Mouse (Mus musculus) neutrophil, adult 65 days (primary cell): ENCODE data around the gene Spcs3. TPM values are rescaled to one million over a fixed set of nuclear protein-coding genes. Genes with fewer than 3 reads are reported as not detected.

ENCODE experiments used
- total RNA-seq: library from RNA; stranded (reverse); gene quantifications from 2 replicates; pipeline ENCODE4 v1.2.4, GENCODE M21; 2023

The Spcs3 gene
- 39.1 and 45.0 TPM in 2 replicates for total RNA-seq

DNA sequence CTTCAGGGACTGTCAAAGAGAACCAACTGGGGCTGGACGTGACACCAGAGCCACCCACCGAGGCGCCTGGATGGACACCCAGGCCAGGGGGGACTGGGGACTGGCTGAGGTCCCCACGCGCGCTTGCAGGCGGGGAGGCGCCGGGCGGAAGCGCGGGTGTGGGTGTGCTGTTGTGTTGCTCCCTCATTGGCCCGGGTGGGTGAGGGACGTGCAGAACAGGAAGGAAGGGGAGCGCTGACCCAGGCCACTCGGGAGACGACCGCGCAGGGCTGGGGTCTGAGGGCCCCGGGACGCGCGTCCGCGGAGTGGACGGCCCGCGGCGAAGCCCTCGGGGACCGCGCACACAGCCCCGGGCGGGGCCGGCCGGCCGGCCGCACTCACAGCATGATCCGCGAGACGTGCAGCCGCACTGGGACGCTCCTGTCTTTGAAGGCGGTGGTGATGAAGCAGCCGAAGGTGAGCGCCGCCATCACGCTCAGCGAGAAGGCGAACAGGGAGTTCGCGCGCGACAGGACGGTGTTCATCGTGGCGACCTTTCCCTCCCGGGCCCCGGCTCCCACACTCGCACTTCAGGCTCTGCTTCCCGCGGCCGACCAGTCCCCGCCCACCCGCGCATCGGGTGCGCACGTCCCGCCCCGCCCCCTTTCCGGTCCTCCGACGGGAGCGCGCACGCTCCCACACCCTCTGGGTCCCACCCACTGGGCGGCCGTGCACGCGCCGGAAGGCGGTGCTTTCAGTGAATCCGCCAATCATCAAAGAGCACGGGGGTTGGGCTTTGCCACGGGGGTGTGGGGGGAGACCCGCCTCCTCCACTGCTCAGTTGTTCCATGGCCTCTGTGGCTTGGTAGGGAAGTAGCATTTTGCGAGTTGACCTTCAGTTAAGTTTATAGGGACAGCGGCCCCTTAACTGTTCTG, at the start of gene Spcs3, which contains the start of gene Asb5:
Spcs3 (minus strand) TSS at position 617 of the 915 bp plus-strand sequence.
Asb5 (plus strand) TSS at position 199 of the 915 bp plus-strand sequence.

Other genes starting within 250 kb of the Spcs3 start
- not detected in 2 replicates for gene Asb5, start 418 bp downstream of the Spcs3 start, total RNA-seq
- gene Spata4, start 70.8 kb upstream of the Spcs3 start, total RNA-seq: not detected in 2 replicates